Mouse (Mus musculus): ENCODE measurements around the gene Wdtc1. TPM values are rescaled to one million over a fixed set of nuclear protein-coding genes. Genes with fewer than 3 reads are reported as not detected.

Gene Wdtc1
- polyA plus RNA-seq, 1 experiment from 2014 or later: 33.8 TPM

DNA sequence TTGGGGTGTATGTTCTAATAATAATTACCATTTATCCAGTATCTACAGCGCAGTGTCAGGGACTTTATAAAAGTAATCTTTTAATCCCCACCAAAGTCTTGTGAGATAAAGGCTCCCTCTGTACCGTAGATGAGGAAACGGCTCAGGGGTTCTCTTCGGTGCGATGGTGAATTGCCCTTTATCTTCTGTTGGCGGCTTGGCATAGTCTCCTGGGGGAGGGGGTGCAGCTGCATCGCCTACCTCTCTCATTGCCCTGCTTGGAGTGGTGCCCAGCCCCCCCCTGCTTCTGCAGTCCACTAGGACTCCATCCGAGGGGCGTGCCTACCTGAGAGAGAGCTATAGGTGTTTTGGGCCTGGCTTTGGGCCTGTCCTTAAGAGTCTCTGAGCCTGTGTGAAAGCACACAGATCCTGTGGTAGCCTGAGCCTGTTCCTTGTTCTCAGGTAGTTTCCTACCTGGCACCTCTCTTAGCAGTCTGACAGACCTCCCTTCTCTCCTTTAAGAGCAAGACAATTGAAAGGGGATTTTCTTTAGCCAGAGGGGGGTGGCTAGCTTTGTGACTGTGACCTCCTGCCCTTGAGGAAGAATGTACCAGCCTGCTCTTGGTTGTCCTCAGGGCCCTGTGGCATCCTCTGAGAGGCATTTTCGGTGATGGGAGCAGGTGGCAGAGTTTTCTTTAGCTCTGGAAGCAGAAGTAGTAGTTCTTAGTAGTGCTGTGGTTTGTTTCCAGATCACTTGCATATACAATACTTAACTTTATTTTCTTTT is 22.7 kb upstream of the Wdtc1 start:
- POLR2A ChIA-PET: no interaction called here
- in situ Hi-C loops (cut with MboI; ENCODE audit: low pct_unique_long_range_greater_than_20kb): no loop called here
- no peaks in the 10 kb centered on the region for H3K27me3 ChIP-seq
- no peak for ATAC-seq
- TF ChIP-seq CTCF (IDR thresholded peaks at IDR 0.05): no peak
- CTCF ChIA-PET: no interaction called here
- DNase-seq (ENCODE audit: low read depth, low spot score): no peak

DNA sequence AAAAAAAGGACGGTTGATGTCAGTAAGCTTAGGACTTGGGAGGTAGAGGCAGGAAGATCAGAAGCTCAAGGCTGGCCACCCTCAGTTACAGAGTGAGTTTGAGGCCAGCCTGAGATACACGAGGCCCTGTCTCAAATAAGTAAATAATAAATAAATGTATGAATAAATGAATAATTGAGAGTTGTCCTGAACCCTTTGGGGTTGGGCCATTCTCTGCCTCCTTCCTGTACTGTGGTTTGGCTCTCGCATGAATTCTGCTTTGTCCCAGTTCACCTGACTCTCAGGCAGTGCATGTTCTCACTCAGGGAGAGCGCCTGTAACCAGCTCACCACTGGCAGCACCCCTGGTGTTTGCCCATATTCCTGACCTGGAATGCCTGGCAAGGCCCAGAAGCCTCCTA is 20.7 kb upstream of the Wdtc1 start:
- no peak for DNase-seq (ENCODE audit: low read depth, low spot score)
- no peak for TF ChIP-seq CTCF (IDR thresholded peaks at IDR 0.05)
- no peak for ATAC-seq
- ChIA-PET POLR2A (no interaction called here), CTCF (interaction anchor here (1.5 kb wide), 1 partner anchor 38 kb away, joined by 3 read pairs; no protein-coding TSS in a partner anchor)
- in situ Hi-C loops (cut with MboI; ENCODE audit: low pct_unique_long_range_greater_than_20kb): no loop called here
- no peaks in the 10 kb centered on the region for H3K27me3 ChIP-seq

DNA sequence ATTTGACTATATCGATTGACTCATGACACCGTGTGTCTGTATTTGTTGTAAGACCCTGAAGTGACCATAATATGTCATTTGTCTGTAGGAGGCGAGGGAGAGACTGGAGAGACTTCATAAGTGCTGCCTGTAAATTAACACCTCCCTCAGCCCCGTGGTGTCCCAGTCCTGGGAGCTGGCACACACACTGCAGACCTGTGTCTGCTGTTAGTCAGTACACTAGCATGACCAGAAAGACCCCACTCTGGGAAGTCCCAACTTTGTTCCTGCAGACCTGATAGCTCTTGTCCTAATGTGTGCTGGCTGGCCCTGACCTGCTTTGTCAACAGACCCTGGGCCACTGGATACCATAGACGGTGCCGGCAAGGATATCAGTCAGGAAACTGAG is 19.0 kb upstream of the Wdtc1 start:
- DNase-seq (ENCODE audit: low read depth, low spot score): no peak
- no peaks in the 10 kb centered on the region for H3K27me3 ChIP-seq
- no peak for TF ChIP-seq CTCF (IDR thresholded peaks at IDR 0.05)
- no peak for ATAC-seq
- ChIA-PET CTCF (interaction anchor here (1.1 to 1.4 kb wide), 2 partner anchors 18 to 51 kb away, joined by 3 read pairs; no protein-coding TSS in a partner anchor), POLR2A (no interaction called here)
- in situ Hi-C loops (cut with MboI; ENCODE audit: low pct_unique_long_range_greater_than_20kb): no loop called here

DNA sequence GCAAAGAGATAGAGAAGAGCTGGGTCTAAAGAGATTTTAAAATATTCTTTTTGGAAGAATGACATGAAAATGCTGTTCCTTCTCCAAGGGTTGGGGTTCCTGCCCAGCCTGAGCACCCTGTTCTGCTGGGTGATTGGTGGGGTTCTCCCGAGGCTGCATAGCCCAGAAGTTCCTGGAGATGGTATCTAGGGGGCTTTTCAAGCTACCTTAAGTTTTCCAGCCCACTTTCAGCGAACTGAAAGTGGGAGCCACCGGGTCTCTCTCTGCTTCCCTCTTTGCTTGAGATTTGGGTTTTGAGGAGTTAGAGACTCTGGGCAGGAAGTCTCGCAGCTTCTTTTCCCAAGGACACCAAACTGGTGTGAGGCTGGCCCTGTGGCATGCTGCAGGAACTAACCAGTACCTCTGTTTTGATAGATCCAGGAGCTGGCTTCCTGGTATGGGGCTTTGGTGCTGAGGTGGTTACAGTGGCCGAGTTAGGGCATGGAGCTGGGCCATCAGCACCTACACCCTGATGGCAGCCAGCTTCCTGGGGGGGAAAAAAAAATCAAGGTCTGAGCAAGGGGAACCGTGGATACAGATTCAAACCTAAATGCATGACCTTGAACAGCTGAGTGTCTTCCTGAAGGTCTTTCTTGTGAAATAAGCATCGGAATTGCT is 18.5 kb upstream of the Wdtc1 start:
- ChIA-PET POLR2A (interaction anchor here (1.1 kb wide), 1 partner anchor 52 kb away, joined by 3 read pairs; no protein-coding TSS in a partner anchor), CTCF (interaction anchor here (1.1 to 1.4 kb wide), 3 partner anchors 19 to 51 kb away, joined by 3 to 4 read pairs (median 3); no protein-coding TSS in a partner anchor)
- H3K27me3 ChIP-seq: no peaks in the 10 kb centered on the region
- in situ Hi-C loops (cut with MboI; ENCODE audit: low pct_unique_long_range_greater_than_20kb): no loop called here
- DNase-seq (ENCODE audit: low read depth, low spot score) (no peak), ATAC-seq (no peak)
- no peak for TF ChIP-seq CTCF (IDR thresholded peaks at IDR 0.05)

DNA sequence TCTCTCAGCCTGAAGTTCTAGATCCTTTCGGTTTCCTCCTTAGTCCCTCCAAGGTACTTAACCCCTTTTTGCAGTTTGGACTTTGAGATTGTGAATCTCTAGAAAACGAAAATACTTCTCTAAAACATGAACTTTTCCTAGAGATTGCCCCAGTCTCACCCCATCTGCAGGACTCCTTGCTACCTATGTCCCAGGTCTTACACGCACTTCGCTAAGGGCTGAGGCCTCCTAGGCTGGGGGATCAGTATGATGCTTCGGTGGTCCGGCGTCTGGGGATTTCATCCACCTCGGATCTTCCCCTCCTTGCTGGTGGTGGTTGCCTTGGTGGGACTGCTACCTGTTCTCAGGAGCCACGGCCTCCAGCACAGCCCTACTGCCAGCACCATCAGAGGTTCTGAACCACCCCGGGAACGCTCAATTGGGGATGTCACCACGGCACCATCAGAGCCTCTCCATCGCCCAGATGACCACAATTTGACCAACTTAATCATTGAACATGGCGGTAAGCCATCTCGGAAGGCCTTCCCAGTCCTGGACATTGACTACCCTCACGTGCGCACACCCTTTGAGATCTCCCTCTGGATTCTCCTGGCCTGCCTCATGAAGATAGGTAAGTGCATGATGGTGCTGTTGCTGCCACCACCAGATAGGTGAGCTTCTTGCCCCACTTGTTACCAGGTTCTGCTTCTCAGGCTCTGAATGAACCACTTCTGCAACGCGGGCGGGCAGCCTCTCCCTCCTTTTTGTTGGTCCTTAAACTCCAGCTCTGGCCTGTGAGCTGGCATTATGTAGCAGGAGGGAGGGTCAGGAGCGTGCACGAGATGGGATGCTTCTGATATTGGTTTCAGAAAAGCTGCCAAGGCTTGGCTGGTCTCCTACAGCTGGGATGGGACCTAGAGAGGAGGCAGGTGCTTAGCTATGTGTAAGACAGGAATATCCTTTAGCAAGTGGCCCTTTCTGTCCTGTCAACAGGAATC is 17.3 kb upstream of the Wdtc1 start:
- in situ Hi-C loops (cut with MboI; ENCODE audit: low pct_unique_long_range_greater_than_20kb): no loop called here
- no peak for TF ChIP-seq CTCF (IDR thresholded peaks at IDR 0.05)
- no peak for DNase-seq (ENCODE audit: low read depth, low spot score)
- no peaks in the 10 kb centered on the region for H3K27me3 ChIP-seq
- ATAC-seq: no peak
- ChIA-PET POLR2A (interaction anchor here (0.8 to 1.1 kb wide), 2 partner anchors 8 to 53 kb away, joined by 3 to 7 read pairs; no protein-coding TSS in a partner anchor), CTCF (interaction anchor here (0.6 to 2.1 kb wide), 5 partner anchors 11 to 27 kb away, joined by 3 to 8 read pairs (median 4); no protein-coding TSS in a partner anchor)

DNA sequence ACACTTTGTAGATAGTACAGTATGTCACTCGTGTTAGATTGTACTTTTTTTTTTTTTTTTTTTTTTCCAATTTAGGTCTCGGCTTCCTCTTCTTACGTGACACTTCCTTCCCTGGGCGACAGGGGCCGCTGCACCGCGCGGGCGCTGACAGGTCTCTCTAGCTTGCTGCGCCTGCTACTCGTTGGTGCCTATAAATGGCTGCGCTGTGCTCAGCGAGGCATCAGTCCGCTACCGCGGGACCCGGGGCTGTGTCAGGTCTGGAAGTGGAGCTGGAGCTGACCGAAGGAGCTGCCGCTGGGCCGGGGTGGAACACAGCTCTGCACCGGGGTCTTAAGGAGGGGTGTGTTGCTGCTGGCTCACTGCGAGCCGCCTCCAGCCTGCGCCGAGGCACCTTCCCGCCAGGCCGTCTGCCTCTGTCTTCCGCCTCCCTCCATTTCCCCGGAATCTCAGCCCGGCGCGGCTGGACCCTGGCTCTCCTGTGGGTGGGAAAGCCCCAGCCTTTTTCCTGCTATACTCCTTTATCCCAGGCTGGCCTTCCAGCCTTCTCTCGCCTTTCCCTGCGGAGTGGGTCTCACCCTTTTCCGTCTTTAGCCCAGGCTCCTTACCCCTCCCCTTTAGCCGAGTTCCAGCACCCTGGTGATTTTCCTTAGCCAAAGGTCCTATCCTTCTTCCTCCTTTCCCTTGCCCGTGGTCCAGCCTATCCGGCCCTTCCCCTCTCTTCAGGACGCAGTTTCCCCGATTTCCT is 16.4 kb upstream of the Wdtc1 start, which contains the start of gene Slc9a1:
Gene Slc9a1, plus strand, starts transcription at position 154 of the 745 bp plus-strand sequence.
- no peaks in the 10 kb centered on the region for H3K27me3 ChIP-seq
- in situ Hi-C loops (cut with MboI; ENCODE audit: low pct_unique_long_range_greater_than_20kb): no loop called here
- DNase-seq (ENCODE audit: low read depth, low spot score) (no peak), ATAC-seq (peak; percentile 49)
- TF ChIP-seq CTCF (IDR thresholded peaks at IDR 0.05): no peak
- CTCF ChIA-PET: interaction anchor here (0.6 to 2.1 kb wide), 6 partner anchors 10 to 55 kb away, joined by 3 to 8 read pairs (median 3); no protein-coding TSS in a partner anchor
- POLR2A ChIA-PET: interaction anchor here (0.7 to 1.2 kb wide), 4 partner anchors 9 to 148 kb away, joined by 4 to 11 read pairs (median 6); no protein-coding TSS in a partner anchor

DNA sequence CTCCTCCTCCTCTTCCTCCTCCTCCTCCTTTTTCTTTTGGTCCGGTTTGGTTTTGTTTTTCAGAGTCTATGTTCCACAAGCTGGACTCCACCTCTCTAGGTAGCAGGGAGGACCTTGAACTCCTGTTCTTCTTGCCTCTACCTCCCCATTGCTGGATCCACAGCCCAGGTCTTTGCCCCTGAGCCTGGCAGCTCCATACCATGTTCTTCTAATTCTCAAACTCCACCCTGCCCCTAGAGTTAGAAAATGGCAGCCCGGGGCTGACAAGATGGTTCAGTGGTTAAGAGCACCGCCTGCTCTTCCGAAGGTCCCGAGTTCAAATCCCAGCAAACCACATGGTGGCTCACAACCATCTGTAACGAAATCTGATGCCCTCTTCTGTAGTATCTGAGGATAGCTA is 1.4 kb upstream of the Wdtc1 start:
- H3K27me3 ChIP-seq: no peaks in the 10 kb centered on the region
- no peak for TF ChIP-seq CTCF (IDR thresholded peaks at IDR 0.05)
- in situ Hi-C loops (cut with MboI; ENCODE audit: low pct_unique_long_range_greater_than_20kb): no loop called here
- ChIA-PET POLR2A (interaction anchor here (0.6 kb wide), 1 partner anchor 45 kb away, joined by 3 read pairs; no protein-coding TSS in a partner anchor), CTCF (no interaction called here)
- DNase-seq (ENCODE audit: low read depth, low spot score): no peak
- ATAC-seq: no peak

DNA sequence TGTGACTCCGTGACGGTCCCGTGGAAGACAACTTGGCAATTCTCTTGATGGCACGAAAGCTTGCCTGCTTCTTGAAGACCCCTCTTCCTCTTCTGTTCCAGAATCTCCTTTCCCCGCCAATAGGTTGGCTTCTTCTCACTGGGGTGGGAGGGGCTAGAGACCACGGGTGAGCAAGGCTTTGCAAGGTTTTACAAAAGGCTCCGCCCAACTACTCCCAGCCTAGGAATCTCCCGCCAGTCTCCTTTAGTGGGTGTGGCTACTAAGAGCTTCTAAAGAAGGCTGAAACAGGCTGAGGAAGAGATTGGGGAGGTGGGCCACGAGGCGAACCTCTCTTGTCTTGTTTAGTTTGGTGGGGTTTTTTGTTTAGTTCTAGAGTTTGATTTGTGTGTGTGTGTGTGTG is 484 bp downstream of the Wdtc1 start:
- no peak for ATAC-seq
- TF ChIP-seq CTCF (IDR thresholded peaks at IDR 0.05): no peak
- H3K27me3 ChIP-seq: no peaks in the 10 kb centered on the region
- no peak for DNase-seq (ENCODE audit: low read depth, low spot score)
- CTCF ChIA-PET: no interaction called here
- in situ Hi-C loops (cut with MboI; ENCODE audit: low pct_unique_long_range_greater_than_20kb): no loop called here
- POLR2A ChIA-PET: no interaction called here

DNA sequence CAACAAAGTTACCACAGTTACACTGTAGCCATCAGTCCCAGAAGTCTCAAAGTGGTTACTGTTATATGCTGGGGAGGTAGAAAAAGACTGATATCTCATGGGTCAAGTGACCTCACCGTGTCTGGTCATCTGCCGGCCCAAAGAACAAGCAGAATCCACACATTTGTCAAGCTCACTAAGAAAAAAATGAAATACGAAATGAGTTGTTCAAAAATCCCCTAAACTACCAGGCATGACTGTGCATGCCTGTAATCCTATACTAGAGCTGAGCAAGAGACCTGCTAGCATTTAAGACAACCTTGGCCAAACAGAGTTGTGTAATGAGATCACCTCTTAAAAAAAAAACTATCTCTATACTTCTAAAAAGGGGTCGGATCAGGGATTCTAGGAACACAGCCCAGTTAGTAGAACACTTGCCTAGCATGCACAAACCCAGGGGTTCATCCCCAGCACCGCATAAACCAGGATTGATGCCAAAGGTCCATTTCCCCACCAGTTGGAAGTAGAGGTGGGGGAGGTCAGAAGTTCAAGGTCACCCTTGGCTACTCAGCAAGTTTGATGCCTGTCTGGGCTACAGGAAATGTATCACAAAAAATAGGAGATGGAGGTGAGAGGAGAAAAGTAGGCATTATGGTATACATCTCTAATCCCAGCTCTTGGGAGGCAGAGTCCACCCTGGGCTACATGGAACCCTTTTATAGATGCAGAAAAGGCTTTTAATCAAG is 5.1 kb downstream of the Wdtc1 start:
- in situ Hi-C loops (cut with MboI; ENCODE audit: low pct_unique_long_range_greater_than_20kb): loop anchor here (5.0 kb wide), 1 partner anchor 74 kb away; no protein-coding TSS in a partner anchor
- DNase-seq (ENCODE audit: low read depth, low spot score): no peak
- POLR2A ChIA-PET: no interaction called here

More for the DNA sequence above, 5.1 kb downstream of the Wdtc1 start:
- CTCF ChIA-PET: interaction anchor here (0.7 kb wide), 1 partner anchor 103 kb away, joined by 3 read pairs; no protein-coding TSS in a partner anchor
- ATAC-seq: no peak
- no peaks in the 10 kb centered on the region for H3K27me3 ChIP-seq
- no peak for TF ChIP-seq CTCF (IDR thresholded peaks at IDR 0.05)

All from Patski (cell line).